Mouse (Mus musculus) midbrain, embryonic 12.5 days (tissue): ENCODE data around the gene Gpn2. TPM values are rescaled to one million over a fixed set of nuclear protein-coding genes. Genes with fewer than 3 reads are reported as not detected.

Source experiments
- ATAC-seq: fragments of 200-750 bp; cut with Nextera tagmentation; 2 replicates; pipeline ENCODE4 v1.8.0; 2017; ENCODE audit warnings: low read depth, moderate TSS enrichment, moderate library complexity; ENCODE audit not compliant: low FRiP score
- H3K27ac ChIP-seq: fragments of 300-500 bp; sonication (generic); replicated peaks from 2 replicates; pipeline ENCODE4 v1.5.1; 2016; ENCODE audit warnings: mild to moderate bottlenecking
- H3K27me3 ChIP-seq: fragments of 300-500 bp; sonication (generic); 2 replicates; pipeline ENCODE4 v1.6.1; 2016; ENCODE audit warnings: mild to moderate bottlenecking
- H3K36me3 ChIP-seq: fragments of 300-500 bp; sonication (generic); 2 replicates; pipeline ENCODE4 v1.6.1; 2016
- H3K4me1 ChIP-seq: fragments of 300-500 bp; sonication (generic); 2 replicates; pipeline ENCODE4 v1.6.1; 2016
- H3K4me2 ChIP-seq: fragments of 300-500 bp; sonication (generic); replicated peaks from 2 replicates; pipeline ENCODE4 v1.6.1; 2016; ENCODE audit warnings: mild to moderate bottlenecking, moderate library complexity
- H3K4me3 ChIP-seq: fragments of 300-500 bp; sonication (generic); 2 replicates; pipeline ENCODE4 v1.5.1; 2016; ENCODE audit warnings: mild to moderate bottlenecking
- H3K9ac ChIP-seq: fragments of 300-500 bp; sonication (generic); replicated peaks from 2 replicates; pipeline ENCODE4 v1.6.1; 2016; ENCODE audit warnings: mild to moderate bottlenecking, moderate library complexity
- H3K9me3 ChIP-seq: fragments of 300-500 bp; sonication (generic); 2 replicates; pipeline ENCODE4 v1.6.1; 2016; ENCODE audit warnings: mild to moderate bottlenecking
- WGBS: fragments of 180-500 bp; shearing (Covaris S2); methylation state at CpG from one replicate; pipeline ENCODE4 v1.1.7; 2016; 5-methylcytosine and 5-hydroxymethylcytosine counted together
- polyA plus RNA-seq: library from polyadenylated mRNA; unstranded; fragments of >200 nt; fragmentation: Nextera tagmentation; extraction: Ambion mirVana; gene quantifications from 2 replicates; pipeline ENCODE4 v1.2.1, GENCODE M21; 2016

Gpn2 gene
- polyA plus RNA-seq, 1 experiment from 2014 or later: 25.3 TPM

- peaks cover 10% of the 10 kb centered on the region for H3K36me3 ChIP-seq
- H3K4me3 ChIP-seq: peak overlapping the region; percentile 47
- WGBS: 24% methylated on average over 7 of the region's 7 CpGs
- peaks cover 60% of the 10 kb centered on the region for H3K27me3 ChIP-seq
- no peak for ATAC-seq
- peak overlapping the region; percentile 70 for H3K4me2 ChIP-seq
- no peaks in the 10 kb centered on the region for H3K9me3 ChIP-seq
- H3K9ac ChIP-seq: peak overlapping the region; percentile 35; the same call in 1 of the 2 replicates
- H3K27ac ChIP-seq: no peak overlapping the region
- H3K4me1 ChIP-seq: peaks cover 12% of the 10 kb centered on the region
Observed at GRCm38 (mm10) chr4:133599116-133599515, 15.0 kb downstream of the Gpn2 start.

GRCm38 (mm10) chr4:133599571-133600073, 15.5 kb downstream of the Gpn2 start:
- Histone ChIP-seq H3K4me3 (peak overlapping the region; percentile 47), H3K4me2 (peak overlapping the region; percentile 70), H3K27me3 (peaks cover 60% of the 10 kb centered on the region), H3K27ac (no peak overlapping the region), H3K9me3 (no peaks in the 10 kb centered on the region), H3K9ac (peak overlapping the region; percentile 35), H3K4me1 (peaks cover 12% of the 10 kb centered on the region), H3K36me3 (peaks cover 13% of the 10 kb centered on the region)
- WGBS: under 1% methylated on average over 48 of the region's 50 CpGs
- ATAC-seq: peak; percentile 95

GRCm38 (mm10) chr4:133600306-133600705, 16.1 kb downstream of the Gpn2 start:
- peaks cover 60% of the 10 kb centered on the region for H3K27me3 ChIP-seq

GRCm38 (mm10) chr4:133601721-133602218, 17.6 kb downstream of the Gpn2 start, which contains the start of gene Sfn:
Gene Sfn (minus strand): TSS chr4:133602168.
- Histone ChIP-seq H3K9me3 (no peaks in the 10 kb centered on the region), H3K27ac (no peak within 1 kb of the TSS), H3K36me3 (peaks cover 30% of the 10 kb centered on the region), H3K4me2 (no peak within 1 kb of the TSS), H3K4me3 (no peak within 1 kb of the TSS), H3K4me1 (peaks cover 12% of the 10 kb centered on the region), H3K9ac (no peak within 1 kb of the TSS), H3K27me3 (peaks cover 60% of the 10 kb centered on the region)
- WGBS: 3% methylated on average over 16 of the region's 16 CpGs
- no peak for ATAC-seq

More at GRCm38 (mm10) chr4:133600306-133600705, 16.1 kb downstream of the Gpn2 start:
- H3K9ac ChIP-seq: no peak overlapping the region
- peaks cover 12% of the 10 kb centered on the region for H3K4me1 ChIP-seq
- WGBS: 24% methylated on average over 9 of the region's 9 CpGs
- no peak for ATAC-seq
- no peak overlapping the region for H3K27ac ChIP-seq
- H3K9me3 ChIP-seq: no peaks in the 10 kb centered on the region
- H3K4me2 ChIP-seq: peak overlapping the region; percentile 70
- peak overlapping the region; percentile 47 for H3K4me3 ChIP-seq
- H3K36me3 ChIP-seq: peaks cover 20% of the 10 kb centered on the region

- Histone ChIP-seq H3K9me3 (no peaks in the 10 kb centered on the region), H3K4me1 (peaks cover 12% of the 10 kb centered on the region), H3K9ac (no peak overlapping the region), H3K27ac (no peak overlapping the region), H3K36me3 (peaks cover 33% of the 10 kb centered on the region), H3K4me3 (no peak overlapping the region), H3K4me2 (no peak overlapping the region), H3K27me3 (peaks cover 55% of the 10 kb centered on the region)
- ATAC-seq: no peak
- 92% methylated on average over 5 of the region's 5 CpGs for WGBS
Observed at GRCm38 (mm10) chr4:133603056-133603455, 18.9 kb downstream of the Gpn2 start.

GRCm38 (mm10) chr4:133604175-133604574, 20.0 kb downstream of the Gpn2 start:
- H3K9me3 ChIP-seq: no peaks in the 10 kb centered on the region
- peaks cover 10% of the 10 kb centered on the region for H3K4me1 ChIP-seq
- 82% methylated on average over 7 of the region's 7 CpGs for WGBS
- H3K36me3 ChIP-seq: peaks cover 41% of the 10 kb centered on the region
- H3K4me2 ChIP-seq: no peak overlapping the region
- H3K27me3 ChIP-seq: peaks cover 44% of the 10 kb centered on the region
- no peak overlapping the region for H3K9ac ChIP-seq
- H3K27ac ChIP-seq: no peak overlapping the region
- no peak for ATAC-seq
- no peak overlapping the region for H3K4me3 ChIP-seq

GRCm38 (mm10) chr4:133604856-133605255, 20.7 kb downstream of the Gpn2 start:
- H3K4me2 ChIP-seq: no peak overlapping the region
- H3K27ac ChIP-seq: no peak overlapping the region
- peaks cover 4% of the 10 kb centered on the region for H3K4me1 ChIP-seq
- peaks cover 41% of the 10 kb centered on the region for H3K36me3 ChIP-seq
- 66% methylated on average over 6 of the region's 6 CpGs for WGBS
- no peak for ATAC-seq
- no peak overlapping the region for H3K9ac ChIP-seq
- peaks cover 37% of the 10 kb centered on the region for H3K27me3 ChIP-seq
- no peaks in the 10 kb centered on the region for H3K9me3 ChIP-seq
- H3K4me3 ChIP-seq: no peak overlapping the region

- H3K9me3 ChIP-seq: no peaks in the 10 kb centered on the region
- WGBS: 68% methylated on average over 9 of the region's 9 CpGs
- peaks cover 41% of the 10 kb centered on the region for H3K36me3 ChIP-seq
- no peak overlapping the region for H3K4me2 ChIP-seq
- H3K4me1 ChIP-seq: no peaks in the 10 kb centered on the region
- no peak overlapping the region for H3K9ac ChIP-seq
- H3K27me3 ChIP-seq: peaks cover 33% of the 10 kb centered on the region
- no peak overlapping the region for H3K27ac ChIP-seq
- no peak overlapping the region for H3K4me3 ChIP-seq
- ATAC-seq: no peak
Observed at GRCm38 (mm10) chr4:133605330-133605729, 21.2 kb downstream of the Gpn2 start.

GRCm38 (mm10) chr4:133607284-133607683, 23.1 kb downstream of the Gpn2 start:
- Histone ChIP-seq H3K4me3 (no peak overlapping the region), H3K9me3 (peaks cover 3% of the 10 kb centered on the region; the same call in 1 of the 2 replicates), H3K9ac (no peak overlapping the region), H3K36me3 (peaks cover 51% of the 10 kb centered on the region), H3K4me1 (no peaks in the 10 kb centered on the region), H3K4me2 (no peak overlapping the region), H3K27ac (no peak overlapping the region), H3K27me3 (peaks cover 13% of the 10 kb centered on the region)
- 81% methylated on average over 10 of the region's 10 CpGs for WGBS
- ATAC-seq: no peak

- ATAC-seq: no peak; the same call in 1 of the 2 replicates
- Histone ChIP-seq H3K9ac (no peak overlapping the region), H3K9me3 (peaks cover 3% of the 10 kb centered on the region; the same call in 1 of the 2 replicates), H3K36me3 (peaks cover 53% of the 10 kb centered on the region), H3K27me3 (no peaks in the 10 kb centered on the region), H3K4me2 (no peak overlapping the region), H3K4me3 (no peak overlapping the region), H3K4me1 (no peaks in the 10 kb centered on the region), H3K27ac (no peak overlapping the region)
- 15% methylated on average over 6 of the region's 6 CpGs for WGBS
Observed at GRCm38 (mm10) chr4:133609719-133610118, 25.6 kb downstream of the Gpn2 start.

- H3K4me2 ChIP-seq: no peak overlapping the region
- no peaks in the 10 kb centered on the region for H3K4me1 ChIP-seq
- H3K27me3 ChIP-seq: no peaks in the 10 kb centered on the region
- peaks cover 3% of the 10 kb centered on the region; the same call in 1 of the 2 replicates for H3K9me3 ChIP-seq
- no peak overlapping the region for H3K27ac ChIP-seq
- peaks cover 37% of the 10 kb centered on the region for H3K36me3 ChIP-seq
- ATAC-seq: no peak
- WGBS: 97% methylated on average over 5 of the region's 5 CpGs
- H3K4me3 ChIP-seq: no peak overlapping the region
- H3K9ac ChIP-seq: no peak overlapping the region
Observed at GRCm38 (mm10) chr4:133611815-133612214, 27.7 kb downstream of the Gpn2 start.

- Histone ChIP-seq H3K36me3 (peaks cover 40% of the 10 kb centered on the region), H3K9ac (no peak overlapping the region), H3K27me3 (no peaks in the 10 kb centered on the region), H3K4me1 (no peaks in the 10 kb centered on the region), H3K27ac (no peak overlapping the region), H3K4me3 (no peak overlapping the region), H3K4me2 (no peak overlapping the region), H3K9me3 (peaks cover 3% of the 10 kb centered on the region; the same call in 1 of the 2 replicates)
- WGBS: 97% methylated on average over 7 of the region's 7 CpGs
- no peak for ATAC-seq
Observed at GRCm38 (mm10) chr4:133612416-133612815, 28.3 kb downstream of the Gpn2 start.
